Mouse (Mus musculus) adrenal gland, adult (tissue): ENCODE results near the gene Rasgrf2.

Experiments used
- DNase-seq, 2 experiments: peaks; one replicate each; pipeline ENCODE4 v3.0.0; 2022 to 2023; ENCODE audit warnings: low spot score in 1 of 2; ENCODE audit not compliant: inconsistent age in 2 of 2

The Rasgrf2 gene

GRCm38 (mm10) chr13:92041584-92042563 lies 89.6 kb downstream of the Rasgrf2 start:
- DNase-seq, result no peak

GRCm38 (mm10) chr13:92030364-92031057 lies 100.9 kb downstream of the Rasgrf2 start:
- peak in 1 of 2 experiments; percentile 24 for DNase-seq

- no peak for DNase-seq
Measured at GRCm38 (mm10) chr13:92029666-92030065, 101.8 kb downstream of the Rasgrf2 start.

GRCm38 (mm10) chr13:92027951-92028350 lies 103.5 kb downstream of the Rasgrf2 start:
- DNase-seq, result no peak

GRCm38 (mm10) chr13:92026651-92027050 lies 104.8 kb downstream of the Rasgrf2 start:
- no peak for DNase-seq

GRCm38 (mm10) chr13:92025124-92025523 lies 106.3 kb downstream of the Rasgrf2 start:
- DNase-seq, result no peak

GRCm38 (mm10) chr13:92022202-92022601 lies 109.3 kb downstream of the Rasgrf2 start:
- DNase-seq, result no peak

- DNase-seq, result no peak
Measured at GRCm38 (mm10) chr13:91996929-91997328, 134.5 kb downstream of the Rasgrf2 start.

- DNase-seq, result no peak
Measured at GRCm38 (mm10) chr13:91991412-91991811, 140.0 kb downstream of the Rasgrf2 start.

GRCm38 (mm10) chr13:91990709-91991284 lies 140.7 kb downstream of the Rasgrf2 start:
- no peak for DNase-seq

GRCm38 (mm10) chr13:91988378-91988777 lies 143.1 kb downstream of the Rasgrf2 start:
- peak in 1 of 2 experiments; percentile 68 for DNase-seq

GRCm38 (mm10) chr13:91986958-91987357 lies 144.5 kb downstream of the Rasgrf2 start:
- DNase-seq, result no peak

- no peak for DNase-seq
Measured at GRCm38 (mm10) chr13:91985915-91986589, 145.4 kb downstream of the Rasgrf2 start.

GRCm38 (mm10) chr13:91985019-91985418 lies 146.4 kb downstream of the Rasgrf2 start:
- DNase-seq, result no peak

GRCm38 (mm10) chr13:91982080-91982479 lies 149.4 kb downstream of the Rasgrf2 start:
- DNase-seq, result peak in 1 of 2 experiments; percentile 33

- DNase-seq, result no peak
Measured at GRCm38 (mm10) chr13:91981414-91981813, 150.0 kb downstream of the Rasgrf2 start.

- DNase-seq, result no peak
Measured at GRCm38 (mm10) chr13:91976971-91977370, 154.5 kb downstream of the Rasgrf2 start.

GRCm38 (mm10) chr13:91976541-91976940 lies 154.9 kb downstream of the Rasgrf2 start:
- no peak for DNase-seq

GRCm38 (mm10) chr13:91974154-91974553 lies 157.3 kb downstream of the Rasgrf2 start:
- no peak for DNase-seq

GRCm38 (mm10) chr13:91971246-91971645 lies 160.2 kb downstream of the Rasgrf2 start:
- no peak for DNase-seq

- no peak for DNase-seq
Measured at GRCm38 (mm10) chr13:91956474-91956873, 175.0 kb downstream of the Rasgrf2 start.
